Mouse (Mus musculus) urinary bladder, adult 2 months (tissue): ENCODE data around the gene AI837181. TPM values are rescaled to one million over a fixed set of nuclear protein-coding genes. Genes with fewer than 3 reads are reported as not detected.

Experiments
- DNase-seq: peaks from one replicate; pipeline ENCODE4 v3.0.0; 2022; ENCODE audit warnings: low spot score
- polyA plus RNA-seq: library from polyadenylated mRNA; depleted of rRNA; stranded (reverse); fragments of >200 nt; gene quantifications from 2 replicates; pipeline ENCODE4 v1.2.3, GENCODE M21; 2012

The AI837181 gene
- polyA plus RNA-seq, 1 experiment, result 68.9 TPM

GRCm38 (mm10) chr19:5414534-5414957 is 10.4 kb upstream of the AI837181 start:
- DNase-seq, result no peak

DNA sequence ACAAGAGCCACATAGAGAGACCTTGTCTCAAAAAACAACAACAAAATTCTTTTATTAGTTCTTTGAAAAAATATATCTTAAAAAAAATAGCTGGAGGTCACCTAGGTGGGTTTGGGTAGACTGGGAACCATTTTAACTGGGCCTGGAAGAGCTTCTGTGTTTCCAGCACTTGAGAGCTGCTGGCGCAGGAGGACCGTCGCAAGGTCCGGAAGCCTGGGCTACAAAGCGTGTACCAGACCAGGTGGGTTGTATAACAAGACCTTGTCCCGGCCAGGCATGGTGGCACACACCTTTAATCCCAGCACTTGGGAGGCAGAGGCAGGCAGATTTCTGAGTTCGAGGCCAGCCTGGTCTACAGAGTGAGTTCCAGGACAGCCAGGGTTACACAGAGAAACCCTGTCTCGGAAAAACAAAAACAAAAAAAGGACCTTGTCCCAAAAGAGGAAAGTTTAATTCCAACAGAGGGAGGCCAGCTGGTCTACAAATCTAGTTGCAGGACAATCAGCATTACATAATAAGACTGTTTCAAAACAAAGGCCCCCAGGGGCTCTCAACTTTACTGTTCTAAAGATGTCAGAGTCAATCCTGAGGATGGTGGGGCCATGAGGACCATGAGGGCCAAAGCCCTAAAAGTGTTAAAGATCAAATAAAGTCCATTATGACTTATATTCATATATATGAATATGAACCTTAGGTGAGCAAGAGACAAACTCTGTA is 6.0 kb upstream of the AI837181 start:
- no peak for DNase-seq

GRCm38 (mm10) chr19:5419630-5420029 is 5.3 kb upstream of the AI837181 start:
- DNase-seq, result no peak

DNA sequence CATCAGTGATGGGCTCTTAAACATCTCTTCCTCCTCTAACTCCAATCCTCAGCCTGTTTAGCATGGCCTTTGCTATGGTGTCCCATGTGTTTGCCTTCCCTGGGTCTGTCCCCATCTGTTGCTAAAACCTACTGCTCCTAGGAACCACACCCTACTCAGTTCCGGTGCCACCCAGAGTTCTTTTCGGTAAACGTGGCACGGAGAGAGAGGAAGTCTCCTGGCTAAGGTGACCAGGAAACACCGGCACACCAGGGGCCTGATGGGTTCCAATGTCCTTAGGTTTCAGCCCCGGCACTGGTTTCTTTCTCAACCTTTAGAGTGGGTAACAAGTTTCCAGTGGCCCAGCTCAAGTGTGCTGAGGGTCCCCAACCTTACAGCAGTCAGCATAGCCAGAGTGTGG is 4.4 kb upstream of the AI837181 start:
- DNase-seq, result no peak

DNA sequence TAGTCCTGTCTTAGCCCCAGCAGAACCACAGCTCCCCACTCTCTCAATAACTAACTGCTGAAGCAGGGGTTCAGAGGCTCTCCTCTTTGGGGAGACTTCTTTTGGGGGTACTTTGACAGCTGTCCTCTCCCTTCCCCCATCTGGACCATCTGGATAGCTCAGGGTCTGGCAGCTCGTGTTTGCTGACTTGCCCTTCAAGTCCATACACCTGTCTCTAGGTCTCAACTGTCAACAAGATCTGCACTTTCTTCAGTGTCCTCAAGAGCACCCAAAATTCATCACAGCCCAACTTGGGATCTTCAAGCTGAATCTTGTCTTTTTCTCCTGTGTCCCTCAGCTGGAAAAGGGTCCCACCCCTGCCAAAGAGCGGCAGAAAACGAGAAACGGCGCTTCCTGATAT is 3.2 kb upstream of the AI837181 start:
- no peak for DNase-seq

DNA sequence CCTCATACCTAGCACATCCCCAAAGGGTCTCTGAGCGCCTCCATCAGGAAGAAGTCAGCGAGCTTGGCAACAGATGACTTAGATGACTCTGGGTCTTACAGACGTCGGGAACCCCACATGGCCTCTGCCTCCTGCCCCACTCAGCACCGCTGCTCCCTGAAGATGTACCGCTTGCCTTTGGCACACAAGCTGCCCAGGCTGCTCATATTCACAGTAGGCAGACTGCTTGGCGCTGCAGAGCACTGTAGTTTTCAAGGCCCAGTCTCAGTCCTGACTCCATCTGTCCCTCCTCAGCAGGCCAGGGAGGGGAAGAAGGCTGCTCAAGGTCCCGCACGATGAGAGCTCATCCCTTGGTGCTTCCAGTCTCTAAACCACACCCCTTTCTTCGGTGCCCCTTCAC is 2.7 kb upstream of the AI837181 start:
- no peak for DNase-seq

- no peak for DNase-seq
Measured at GRCm38 (mm10) chr19:5422895-5423443, 2.0 kb upstream of the AI837181 start.

GRCm38 (mm10) chr19:5423561-5423960 is 1.4 kb upstream of the AI837181 start:
- DNase-seq, result no peak

DNA sequence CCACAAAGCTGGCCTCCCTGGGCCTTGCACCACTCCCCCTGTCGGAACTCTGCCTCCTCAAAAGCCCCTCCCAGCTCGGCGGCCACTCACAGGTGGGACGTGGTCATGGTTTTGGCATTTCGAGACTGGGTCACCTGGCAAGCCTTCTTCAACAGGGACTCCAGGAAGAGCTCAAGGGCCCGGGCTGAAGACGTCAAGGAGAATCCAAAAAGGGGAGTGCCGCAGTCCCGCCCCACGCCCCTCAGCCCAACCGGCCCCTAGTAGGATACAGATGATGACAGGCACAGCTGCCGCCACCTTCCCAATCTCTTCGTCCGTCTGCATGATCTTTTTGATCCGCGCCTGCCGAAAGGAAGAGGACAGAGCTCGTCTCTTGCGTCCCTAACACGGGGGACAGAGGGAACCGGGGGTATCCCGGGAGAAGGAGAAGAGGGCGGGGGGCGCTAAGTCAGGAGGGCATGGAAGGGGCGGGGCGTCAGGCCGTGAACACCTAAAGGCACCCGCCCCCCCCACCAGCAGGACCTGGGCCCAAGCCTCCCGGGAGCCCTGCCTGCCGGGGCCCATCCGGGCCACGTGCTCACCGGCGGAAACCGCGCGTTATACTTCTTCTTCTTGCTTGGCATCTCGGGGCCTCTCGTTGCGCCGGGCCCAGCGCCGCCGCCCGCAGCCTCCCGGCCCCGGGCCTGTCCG is 707 bp upstream of the AI837181 start:
- peak; percentile 76 for DNase-seq

DNA sequence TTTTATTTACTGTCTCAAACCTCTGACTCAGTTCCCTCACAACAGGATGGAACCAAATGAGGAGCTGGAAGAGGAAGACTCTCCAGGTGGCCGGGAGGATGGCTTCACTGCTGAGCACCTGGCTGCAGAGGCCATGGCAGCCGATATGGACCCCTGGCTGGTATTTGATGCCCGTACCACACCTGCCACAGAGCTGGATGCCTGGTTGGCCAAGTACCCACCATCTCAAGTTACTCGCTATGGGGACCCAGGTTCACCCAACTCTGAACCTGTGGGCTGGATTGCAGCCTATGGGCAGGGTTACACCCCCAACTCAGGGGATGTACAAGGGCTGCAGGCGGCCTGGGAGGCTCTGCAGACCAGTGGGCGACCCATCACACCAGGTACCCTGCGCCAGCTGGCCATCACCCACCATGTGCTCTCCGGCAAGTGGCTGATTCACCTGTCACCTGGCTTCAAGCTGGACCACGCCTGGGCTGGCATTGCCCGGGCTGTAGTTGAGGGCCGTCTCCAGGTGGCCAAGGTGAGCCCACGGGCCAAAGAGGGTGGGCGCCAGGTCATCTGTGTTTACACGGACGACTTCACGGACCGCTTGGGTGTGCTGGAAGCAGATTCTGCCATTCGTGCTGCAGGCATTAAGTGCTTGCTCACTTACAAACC is 1.1 kb downstream of the AI837181 start:
- no peak for DNase-seq

GRCm38 (mm10) chr19:5426640-5427290 is 1.8 kb downstream of the AI837181 start:
- no peak for DNase-seq

DNA sequence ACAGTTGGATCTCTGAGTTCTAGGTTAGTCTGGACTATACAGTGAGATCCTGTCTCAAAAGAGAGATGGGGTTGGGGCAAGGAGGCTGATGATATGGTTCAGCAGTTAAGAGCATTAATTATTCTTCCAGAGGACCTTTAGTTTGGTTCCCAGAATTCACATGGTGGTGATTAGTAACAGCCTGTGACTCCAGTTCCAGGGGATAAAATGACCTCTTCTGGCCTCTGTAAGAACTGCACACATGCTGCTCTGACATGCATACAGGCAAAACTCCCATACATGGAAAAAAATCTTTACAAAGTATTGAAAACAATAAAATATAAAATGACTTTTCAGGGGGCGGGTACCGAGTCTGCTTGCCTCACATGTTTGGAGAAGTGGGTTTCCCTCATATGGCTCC is 3.1 kb downstream of the AI837181 start:
- no peak for DNase-seq

DNA sequence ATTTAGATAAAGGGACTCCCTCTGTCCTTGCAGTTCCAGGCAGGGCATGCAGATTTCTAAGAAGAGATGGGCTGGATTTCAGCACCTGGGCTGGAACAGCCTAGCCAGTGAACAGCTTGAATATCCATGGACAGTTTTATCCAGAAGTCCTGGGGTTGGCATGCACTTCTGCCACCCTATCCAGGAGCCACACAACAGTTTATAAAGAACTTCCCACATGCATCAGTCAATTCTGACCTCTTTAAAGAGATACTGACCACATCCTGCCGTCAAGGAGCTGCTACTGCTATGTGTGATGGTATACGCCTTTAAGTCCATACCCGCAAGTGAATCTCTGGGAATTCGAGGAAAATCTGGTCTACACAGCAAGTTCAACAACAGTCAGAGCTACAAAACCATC is 4.3 kb downstream of the AI837181 start:
- no peak for DNase-seq

DNA sequence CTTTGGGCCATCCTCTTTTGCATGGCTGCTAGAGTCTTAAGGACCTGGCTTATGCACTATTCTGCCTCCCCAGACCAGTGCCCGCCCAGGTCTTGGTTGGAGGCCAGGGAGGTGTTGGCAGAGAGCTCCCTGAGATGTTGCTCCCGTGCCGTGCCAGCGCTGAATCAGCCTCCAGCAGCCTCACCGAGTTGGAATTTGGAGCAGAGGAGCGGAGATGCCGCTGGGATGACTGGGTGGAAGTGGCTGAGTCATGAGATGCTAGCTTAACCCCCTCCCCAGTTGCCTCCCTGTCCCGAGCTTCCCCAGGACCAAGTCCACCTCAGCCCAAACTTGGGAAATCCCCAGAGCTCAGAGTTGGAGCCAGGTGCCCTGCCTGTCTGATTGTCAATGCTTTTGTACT is 4.9 kb downstream of the AI837181 start:
- DNase-seq, result no peak

DNA sequence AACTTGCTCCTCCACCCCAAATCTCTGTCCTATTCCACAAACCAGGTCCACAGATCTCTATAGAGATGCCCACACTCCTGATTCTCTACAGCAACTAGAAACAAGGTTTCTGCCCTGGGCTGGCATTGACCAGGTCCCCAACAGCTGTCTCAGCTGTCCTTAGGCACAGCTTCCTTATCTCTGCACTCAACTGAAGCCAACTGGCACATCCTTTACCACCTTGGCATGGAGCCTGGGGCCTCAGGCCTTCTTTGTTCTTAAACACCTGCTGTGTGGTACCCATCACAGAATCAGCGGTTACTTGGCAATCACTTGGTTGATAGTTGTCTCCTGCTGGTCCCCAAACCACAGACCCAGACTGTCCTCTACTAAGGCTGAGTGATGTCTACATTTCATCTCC is 5.5 kb downstream of the AI837181 start:
- DNase-seq, result no peak

- DNase-seq, result no peak
Measured at GRCm38 (mm10) chr19:5431911-5432464, 7.0 kb downstream of the AI837181 start.

DNA sequence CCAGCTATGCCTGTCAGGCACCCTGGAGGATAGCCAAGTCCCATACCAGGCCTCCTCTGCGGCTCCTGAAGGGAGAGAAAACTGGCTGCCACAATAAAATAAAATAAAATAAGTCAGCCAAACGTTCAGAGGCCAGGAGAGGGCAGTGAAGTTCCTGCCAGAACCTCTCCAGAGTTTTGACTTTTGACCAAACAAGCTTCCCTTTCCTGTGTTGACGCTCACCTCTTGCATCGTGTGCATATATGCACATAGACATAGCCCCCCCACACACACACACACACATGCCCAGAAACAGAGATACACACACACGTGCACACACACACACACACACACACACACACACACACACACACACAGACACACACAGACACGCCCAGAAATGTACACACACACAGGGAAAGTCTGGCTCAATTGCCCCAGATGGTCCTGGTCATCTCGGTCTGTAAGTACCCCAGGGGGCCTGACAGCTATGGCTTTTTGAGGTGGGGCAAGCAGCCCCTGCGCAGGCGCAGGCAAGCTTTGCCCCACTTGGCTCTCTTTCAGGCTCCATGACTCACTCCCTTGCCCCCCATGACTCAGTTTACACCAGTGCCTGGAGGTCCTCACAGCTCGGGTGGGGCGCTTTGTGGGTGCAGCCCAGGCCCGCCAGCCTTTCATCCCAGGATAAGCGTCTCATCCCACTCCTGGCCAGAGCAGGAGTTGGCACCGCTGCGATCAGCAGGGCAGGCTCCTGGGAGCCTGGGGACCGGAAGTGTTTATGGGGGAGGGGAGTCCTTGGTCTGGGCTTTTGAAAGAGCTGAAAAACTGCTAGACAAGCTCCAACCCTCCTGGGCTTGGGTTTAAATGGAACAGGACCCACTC is 8.3 kb downstream of the AI837181 start:
- no peak for DNase-seq

DNA sequence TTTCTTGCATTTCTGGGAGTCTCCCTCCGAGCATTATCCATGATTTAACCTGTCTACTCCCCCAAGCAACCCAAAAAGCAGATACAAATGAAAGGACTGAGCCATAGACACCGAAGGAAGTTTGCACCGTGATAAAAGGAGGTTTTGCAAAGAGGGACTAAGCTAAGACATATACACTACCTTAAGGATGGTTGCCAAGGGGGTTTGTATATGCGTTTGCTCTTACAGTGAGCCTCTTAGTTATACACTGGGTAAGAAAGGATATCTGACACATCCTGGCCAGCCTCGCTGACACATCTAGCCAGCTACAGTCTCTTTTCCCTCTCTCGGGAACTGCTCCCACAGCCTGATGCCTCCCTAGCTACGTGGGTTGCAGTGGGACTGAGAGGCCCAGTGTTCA is 9.0 kb downstream of the AI837181 start:
- no peak for DNase-seq

- DNase-seq, result no peak
Measured at GRCm38 (mm10) chr19:5444371-5444908, 19.5 kb downstream of the AI837181 start.

DNA sequence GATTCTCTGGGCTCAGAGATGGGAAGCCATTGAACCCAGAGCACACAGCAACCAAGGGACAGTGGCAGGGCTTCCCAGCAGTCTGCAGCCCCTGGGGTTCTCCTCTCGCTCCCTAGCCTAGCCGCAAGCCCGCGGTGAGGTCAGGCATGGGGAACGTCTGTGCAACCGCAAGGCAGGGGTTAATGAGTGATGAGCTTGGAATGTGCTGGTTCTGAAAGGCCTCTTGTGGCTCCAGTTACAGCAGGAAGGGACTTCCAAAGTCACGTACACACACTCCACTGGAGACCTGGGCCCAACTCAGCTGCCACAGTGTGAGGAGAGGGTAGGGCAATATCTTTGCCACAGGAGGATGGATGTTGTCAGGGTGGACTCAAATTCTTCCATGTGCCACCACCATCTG is 20.0 kb downstream of the AI837181 start:
- no peak for DNase-seq

DNA sequence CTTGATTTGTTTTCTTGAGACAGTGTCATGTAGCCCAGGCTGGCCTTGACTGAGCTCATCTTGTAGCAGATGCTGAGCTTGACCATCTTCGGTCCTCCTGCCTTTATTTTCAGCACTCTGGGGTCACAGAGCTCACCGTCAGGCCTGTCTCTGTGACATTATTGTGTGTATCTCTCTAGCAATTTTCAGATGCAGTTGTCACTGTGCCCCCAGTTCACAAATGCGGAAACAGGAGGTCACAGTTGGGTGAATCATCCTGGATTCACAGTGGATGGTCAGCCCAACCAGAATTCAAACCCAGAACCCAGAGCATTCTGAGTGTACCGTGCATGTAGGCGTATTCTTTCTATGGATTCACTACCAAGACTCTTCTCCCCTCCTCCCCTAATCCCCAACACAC is 20.8 kb downstream of the AI837181 start:
- no peak for DNase-seq
